Mouse (Mus musculus) limb, embryonic 10.5 days (tissue): ENCODE results near the gene Cnn3. TPM values are rescaled to one million over a fixed set of nuclear protein-coding genes. Genes with fewer than 3 reads are reported as not detected.

Experiments
- DNase-seq: peaks from one replicate; pipeline ENCODE4 v3.0.0-alpha.2; 2017; ENCODE audit warnings: low spot score
- H3K27ac ChIP-seq: fragments of 300-500 bp; sonication (generic); 2 replicates; pipeline ENCODE4 v1.5.1; 2016; ENCODE audit warnings: mild to moderate bottlenecking
- H3K27me3 ChIP-seq: fragments of 300-500 bp; sonication (generic); 2 replicates; pipeline ENCODE4 v1.6.1; 2016; ENCODE audit warnings: low read depth, mild to moderate bottlenecking; ENCODE audit not compliant: poor library complexity, severe bottlenecking
- H3K36me3 ChIP-seq: fragments of 300-500 bp; sonication (generic); 2 replicates; pipeline ENCODE4 v1.6.1; 2016; ENCODE audit warnings: mild to moderate bottlenecking, moderate library complexity
- H3K4me1 ChIP-seq: fragments of 300-500 bp; sonication (generic); 2 replicates; pipeline ENCODE4 v1.6.1; 2016
- H3K4me3 ChIP-seq: fragments of 300-500 bp; sonication (generic); 2 replicates; pipeline ENCODE4 v1.5.1; 2016; ENCODE audit warnings: mild to moderate bottlenecking, moderate library complexity
- H3K9me3 ChIP-seq: fragments of 300-500 bp; sonication (generic); replicated peaks from 2 replicates; pipeline ENCODE4 v1.6.1; 2016; ENCODE audit warnings: mild to moderate bottlenecking
- WGBS: fragments of 180-500 bp; shearing (Covaris S2); methylation state at CpG from one replicate; pipeline ENCODE4 v1.1.7; 2016; 5-methylcytosine and 5-hydroxymethylcytosine counted together
- polyA plus RNA-seq: library from polyadenylated mRNA; unstranded; fragments of >200 nt; fragmentation: Nextera tagmentation; extraction: Ambion mirVana; gene quantifications from 2 replicates; pipeline ENCODE4 v1.2.1, GENCODE M21; 2016

Gene Cnn3
- 697 and 777 TPM in 2 replicates for polyA plus RNA-seq

DNA sequence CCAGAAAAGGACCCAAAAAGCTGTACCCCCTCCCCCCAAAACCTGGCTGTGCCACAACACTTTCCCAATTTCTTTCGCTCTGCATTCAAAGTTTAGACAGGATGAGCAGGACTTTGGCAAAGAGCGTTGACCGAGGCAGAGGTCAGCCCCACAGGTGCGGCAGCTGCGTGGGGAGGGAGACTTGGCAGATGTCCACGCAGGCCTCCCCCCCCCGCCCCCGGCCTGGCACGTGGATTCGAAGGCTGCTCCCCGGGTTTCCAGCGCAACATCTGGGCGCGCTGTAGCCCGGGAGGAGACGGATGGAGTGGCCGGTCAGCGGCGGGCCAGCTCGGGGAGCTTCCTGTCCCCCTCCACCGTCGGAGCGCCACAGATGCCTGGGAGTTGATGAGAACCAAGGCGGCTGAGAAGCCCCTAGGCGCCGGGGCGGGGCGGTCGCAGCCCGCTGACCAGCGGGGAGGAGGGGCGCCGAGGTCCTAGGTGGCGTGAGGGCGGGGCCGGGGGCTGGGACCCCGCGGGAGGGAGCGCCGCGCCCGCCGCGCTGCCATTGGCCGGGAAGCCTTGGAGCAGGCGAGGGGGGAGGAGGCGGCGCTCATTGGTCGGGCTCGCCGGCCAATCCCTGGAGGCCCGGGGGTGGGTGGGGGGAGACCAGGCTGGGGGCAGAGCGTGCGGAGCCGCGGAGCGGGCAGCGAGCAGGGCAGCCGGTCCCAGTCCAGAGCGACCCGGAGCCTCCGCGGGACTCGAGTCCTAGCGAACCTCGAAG is at the start of gene Cnn3:
Gene Cnn3 (plus strand): TSS at position 637 of the 760 bp plus-strand sequence.
- H3K4me3 ChIP-seq = peak within 1 kb of the TSS; percentile 88
- peaks cover 11% of the 10 kb centered on the region for H3K36me3 ChIP-seq
- whole genome bisulfite sequencing = under 1% methylated on average over 66 of the region's 66 CpGs
- H3K27ac ChIP-seq = peak within 1 kb of the TSS; percentile 99
- H3K9me3 ChIP-seq = no peaks in the 10 kb centered on the region
- no peaks in the 10 kb centered on the region for H3K27me3 ChIP-seq
- DNase-seq = peak; percentile 97
- peaks cover 39% of the 10 kb centered on the region for H3K4me1 ChIP-seq

DNA sequence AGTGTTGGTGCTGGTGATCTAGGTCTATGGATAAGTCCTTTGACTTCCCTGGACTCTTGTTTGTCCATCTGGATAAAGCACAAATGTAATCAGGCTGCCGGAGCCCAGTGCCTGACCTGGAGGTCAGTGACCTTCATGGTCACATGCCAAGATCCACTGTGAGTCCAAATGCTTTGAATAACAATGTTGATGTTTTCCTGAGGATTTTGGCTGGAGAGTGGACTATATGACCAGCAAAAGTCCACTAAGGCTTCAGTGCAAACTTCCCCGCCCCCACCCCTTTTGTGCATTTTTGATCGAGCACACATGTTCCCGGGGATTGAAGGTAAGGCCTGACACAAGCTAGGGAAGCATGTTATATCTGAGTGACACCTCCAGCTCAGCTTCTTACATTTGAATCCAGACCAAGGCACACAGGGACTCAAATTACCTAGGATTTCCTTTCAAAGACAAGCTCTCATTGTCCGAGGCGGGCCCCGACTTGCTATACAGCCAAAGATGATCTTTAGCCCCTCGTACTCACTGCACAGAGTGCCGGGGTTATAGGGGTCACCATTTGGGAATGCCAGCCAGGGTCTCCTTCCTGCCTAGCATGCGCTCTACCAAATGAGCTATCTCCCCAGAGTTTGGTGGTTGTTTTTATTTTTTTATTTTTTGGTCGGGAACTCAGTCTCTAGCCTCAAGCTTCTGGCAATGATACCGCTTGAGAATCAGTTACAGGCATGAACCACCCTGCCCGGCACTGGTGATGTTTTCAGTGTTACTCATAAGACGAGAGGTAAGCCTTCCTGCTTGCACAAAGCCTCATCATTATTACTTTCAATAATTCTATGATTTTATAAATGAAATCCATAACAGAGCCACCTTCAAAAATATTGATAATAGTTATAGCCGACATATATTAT is 47.3 kb upstream of the Cnn3 start:
- Histone ChIP-seq H3K36me3 (no peaks in the 10 kb centered on the region), H3K27me3 (no peaks in the 10 kb centered on the region), H3K27ac (no peak overlapping the region), H3K9me3 (no peaks in the 10 kb centered on the region), H3K4me1 (peaks cover 8% of the 10 kb centered on the region), H3K4me3 (no peak overlapping the region)
- no peak for DNase-seq
- WGBS = 67% methylated on average over 15 of the region's 15 CpGs

DNA sequence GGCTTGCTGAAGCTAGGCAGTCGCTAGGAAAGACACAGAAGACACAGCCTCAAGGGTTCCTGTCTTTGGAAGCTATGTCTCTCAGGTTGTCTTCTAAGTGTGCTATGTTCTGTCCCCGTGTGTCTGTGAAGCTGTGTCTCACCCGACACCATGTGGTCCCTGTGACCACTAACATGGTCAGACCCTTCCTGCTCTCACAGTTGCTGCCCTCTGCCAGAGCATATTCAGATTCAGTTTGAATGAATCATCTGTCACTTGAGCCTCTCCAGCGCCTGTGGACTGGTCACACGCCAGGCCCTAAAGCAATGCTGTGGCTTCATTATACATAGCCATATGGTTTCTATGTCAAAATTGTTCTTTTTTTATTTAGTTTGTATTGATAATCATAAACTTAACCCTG is 46.6 kb upstream of the Cnn3 start:
- H3K27me3 ChIP-seq = no peaks in the 10 kb centered on the region
- H3K9me3 ChIP-seq = no peaks in the 10 kb centered on the region
- peaks cover 7% of the 10 kb centered on the region for H3K4me1 ChIP-seq
- 91% methylated on average over 5 of the region's 5 CpGs for WGBS
- H3K36me3 ChIP-seq = no peaks in the 10 kb centered on the region
- no peak overlapping the region for H3K27ac ChIP-seq
- H3K4me3 ChIP-seq = no peak overlapping the region
- no peak for DNase-seq

DNA sequence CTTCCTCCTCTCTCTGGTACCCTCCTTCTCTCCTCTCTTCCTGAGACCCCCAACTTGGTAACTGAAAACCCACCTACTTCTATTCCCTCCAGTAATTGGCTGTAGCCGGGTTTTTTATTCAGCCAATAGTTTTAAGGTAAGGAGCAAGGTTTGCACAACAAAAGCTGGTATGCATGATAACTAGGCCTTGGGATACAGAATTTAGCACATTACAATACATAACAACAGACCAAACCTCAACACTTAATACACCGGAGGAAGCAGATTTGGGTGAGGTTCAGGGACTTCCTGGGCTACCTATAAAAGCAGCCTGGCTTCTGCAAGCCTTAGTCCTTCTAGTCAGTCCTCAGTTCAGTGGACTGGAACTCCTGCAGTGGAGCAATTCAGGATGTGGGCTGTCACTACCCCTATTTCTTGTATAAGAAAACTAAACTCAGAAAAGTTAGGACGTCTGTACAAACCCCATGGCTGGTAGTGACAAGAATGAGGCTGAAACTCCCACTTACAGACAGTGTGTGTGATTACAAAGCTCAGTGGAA is 38.8 kb upstream of the Cnn3 start:
- no peak for DNase-seq
- H3K9me3 ChIP-seq = no peaks in the 10 kb centered on the region
- WGBS = 74% methylated on average over 3 of the region's 3 CpGs
- peaks cover 19% of the 10 kb centered on the region for H3K4me1 ChIP-seq
- H3K27me3 ChIP-seq = no peaks in the 10 kb centered on the region
- no peak overlapping the region for H3K4me3 ChIP-seq
- no peak overlapping the region for H3K27ac ChIP-seq
- no peaks in the 10 kb centered on the region for H3K36me3 ChIP-seq

DNA sequence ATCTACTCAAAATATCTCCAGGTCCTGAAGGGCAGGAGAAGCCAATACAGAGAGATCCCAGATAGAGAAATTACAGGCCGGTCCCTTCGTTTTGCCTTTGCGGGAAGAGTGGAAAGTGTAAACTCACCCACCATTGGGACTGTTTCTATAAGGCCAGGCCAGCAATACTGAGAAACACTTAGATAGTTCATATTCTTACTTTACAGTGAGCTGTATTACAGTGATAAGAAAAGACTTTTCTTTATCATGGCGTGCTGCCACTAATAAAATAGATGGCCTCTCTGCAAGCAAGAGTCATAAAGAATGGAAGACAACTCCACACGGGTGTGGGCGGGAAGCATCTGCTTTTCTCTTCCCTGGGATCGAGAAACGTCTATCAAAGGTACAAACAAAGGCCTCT is 36.9 kb upstream of the Cnn3 start:
- Histone ChIP-seq H3K9me3 (no peaks in the 10 kb centered on the region), H3K27ac (peak overlapping the region; percentile 75), H3K27me3 (no peaks in the 10 kb centered on the region), H3K36me3 (no peaks in the 10 kb centered on the region), H3K4me1 (peaks cover 19% of the 10 kb centered on the region), H3K4me3 (no peak overlapping the region)
- WGBS = 77% methylated on average over 8 of the region's 8 CpGs
- no peak for DNase-seq

DNA sequence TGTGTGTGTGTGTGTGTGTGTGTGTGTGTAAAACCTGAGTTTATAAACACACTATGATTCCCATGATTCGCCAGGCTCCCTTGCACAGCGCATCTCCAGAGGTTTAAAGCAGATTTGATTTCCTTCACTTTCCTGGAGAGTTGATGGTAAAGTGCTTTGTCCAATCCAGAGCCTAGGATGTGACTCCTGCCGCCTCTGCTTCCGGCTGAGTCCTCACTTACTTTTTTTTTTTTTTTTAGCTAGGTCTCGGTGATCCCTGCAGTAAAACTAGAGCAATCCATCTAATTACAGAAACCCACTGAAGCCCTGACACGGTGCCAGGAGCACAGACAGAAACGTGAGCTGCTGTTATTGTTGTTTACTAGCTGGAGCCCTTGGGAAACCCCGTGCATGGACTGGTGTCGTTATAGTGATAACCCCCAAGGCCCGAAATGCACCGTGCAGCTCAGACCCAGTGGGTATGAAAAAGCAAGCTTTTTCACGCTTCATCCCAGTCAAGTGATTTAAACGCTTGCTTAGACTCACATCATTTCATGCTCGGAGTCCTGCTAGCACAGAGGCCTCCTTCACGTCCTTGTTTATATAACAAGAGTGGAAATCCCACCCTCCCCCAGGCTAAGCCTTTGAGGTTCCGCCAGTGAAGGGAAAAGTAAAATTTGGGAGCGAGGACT is 36.3 kb upstream of the Cnn3 start:
- 21% methylated on average over 17 of the region's 17 CpGs for WGBS
- peak overlapping the region; percentile 75 for H3K27ac ChIP-seq
- no peaks in the 10 kb centered on the region for H3K9me3 ChIP-seq
- peak; percentile 49 for DNase-seq
- H3K4me1 ChIP-seq = peaks cover 19% of the 10 kb centered on the region
- peak overlapping the region; percentile 27; the same call in 1 of the 2 replicates for H3K4me3 ChIP-seq
- H3K27me3 ChIP-seq = no peaks in the 10 kb centered on the region
- no peaks in the 10 kb centered on the region for H3K36me3 ChIP-seq

DNA sequence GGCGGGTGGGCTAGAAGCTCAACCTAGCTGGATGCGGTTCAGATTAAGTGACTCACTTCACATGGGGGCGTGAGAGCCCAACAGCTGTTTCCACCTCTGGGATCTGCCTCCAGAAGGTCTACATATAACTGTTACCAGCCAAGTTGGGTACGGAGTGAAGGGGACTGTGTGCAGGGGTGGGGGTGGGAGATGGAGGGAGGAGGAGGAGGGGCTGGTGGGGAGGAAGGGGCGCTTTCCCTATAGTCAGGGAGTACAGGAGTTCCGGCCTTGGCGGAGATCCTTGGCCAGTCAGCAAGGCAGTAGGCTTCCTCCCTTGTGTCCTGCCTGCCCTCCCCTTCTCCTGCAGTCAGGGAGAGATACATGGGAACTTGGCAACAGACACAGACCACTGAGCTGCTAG is 35.6 kb upstream of the Cnn3 start:
- peaks cover 19% of the 10 kb centered on the region for H3K4me1 ChIP-seq
- WGBS = 36% methylated on average over 7 of the region's 7 CpGs
- DNase-seq = no peak
- H3K4me3 ChIP-seq = 0 out of 2 replicates have a peak overlapping the region, but pooled peaks have one; percentile 27
- peak overlapping the region; percentile 75 for H3K27ac ChIP-seq
- no peaks in the 10 kb centered on the region for H3K27me3 ChIP-seq
- H3K36me3 ChIP-seq = no peaks in the 10 kb centered on the region
- H3K9me3 ChIP-seq = no peaks in the 10 kb centered on the region

DNA sequence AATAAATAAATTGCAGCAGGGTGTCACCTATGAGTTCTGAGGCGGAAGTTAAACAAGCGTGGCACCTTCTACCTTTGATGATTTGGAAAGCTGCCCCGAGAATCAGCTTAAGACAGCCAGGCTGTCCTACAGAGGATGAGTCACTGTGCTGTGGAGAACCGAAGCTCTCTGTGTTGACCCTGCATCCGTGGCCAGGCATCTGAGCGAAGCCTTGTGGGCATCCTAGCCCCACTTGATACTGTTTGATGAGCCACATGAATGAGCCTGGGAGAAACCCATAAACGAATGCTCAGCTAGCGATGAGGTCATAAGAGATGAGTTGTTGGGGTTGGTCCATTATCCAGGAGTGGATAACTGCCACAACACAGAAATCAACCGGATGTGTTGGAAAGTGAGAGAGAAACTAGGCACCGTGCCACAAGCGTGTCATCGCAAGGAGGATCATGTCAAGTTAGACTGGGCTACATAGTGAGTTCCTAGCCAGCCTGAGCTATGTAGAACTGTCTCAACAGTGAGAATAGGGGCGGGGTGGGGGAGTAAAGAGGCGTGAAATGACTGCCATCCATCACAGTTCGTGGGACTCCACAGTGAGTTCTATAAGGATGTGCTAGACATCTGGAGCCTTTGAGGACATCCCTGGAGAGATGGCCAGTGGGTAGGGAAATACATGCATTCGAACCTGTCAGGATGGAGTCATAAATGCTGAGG is 30.6 kb upstream of the Cnn3 start:
- Histone ChIP-seq H3K4me1 (peaks cover 12% of the 10 kb centered on the region), H3K36me3 (no peaks in the 10 kb centered on the region), H3K4me3 (no peak overlapping the region), H3K27ac (no peak overlapping the region), H3K9me3 (no peaks in the 10 kb centered on the region), H3K27me3 (no peaks in the 10 kb centered on the region)
- DNase-seq = no peak
- WGBS = 77% methylated on average over 16 of the region's 16 CpGs

DNA sequence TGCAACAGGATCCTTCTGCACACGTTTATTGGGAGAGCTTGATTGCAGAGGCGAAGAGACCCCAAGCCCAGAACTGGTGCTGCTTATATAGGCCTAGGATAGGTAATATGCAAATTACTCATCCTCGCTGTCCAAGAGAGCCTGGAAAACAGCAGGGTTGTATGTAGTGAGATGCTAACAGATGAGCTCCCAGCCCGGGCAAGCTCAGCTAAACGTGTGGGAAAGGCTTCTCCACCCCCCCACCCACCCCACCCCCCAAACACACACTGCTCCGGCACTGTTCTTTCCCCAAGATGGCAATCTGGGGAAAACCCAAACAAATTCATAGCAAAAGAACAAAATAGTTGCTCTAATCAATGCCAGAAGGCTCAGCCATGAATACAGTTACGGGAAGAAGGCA is 29.7 kb upstream of the Cnn3 start:
- no peaks in the 10 kb centered on the region for H3K36me3 ChIP-seq
- no peak overlapping the region for H3K4me3 ChIP-seq
- 70% methylated on average over 7 of the region's 7 CpGs for WGBS
- no peak for DNase-seq
- H3K9me3 ChIP-seq = no peaks in the 10 kb centered on the region
- peaks cover 9% of the 10 kb centered on the region for H3K4me1 ChIP-seq
- H3K27me3 ChIP-seq = no peaks in the 10 kb centered on the region
- H3K27ac ChIP-seq = no peak overlapping the region

DNA sequence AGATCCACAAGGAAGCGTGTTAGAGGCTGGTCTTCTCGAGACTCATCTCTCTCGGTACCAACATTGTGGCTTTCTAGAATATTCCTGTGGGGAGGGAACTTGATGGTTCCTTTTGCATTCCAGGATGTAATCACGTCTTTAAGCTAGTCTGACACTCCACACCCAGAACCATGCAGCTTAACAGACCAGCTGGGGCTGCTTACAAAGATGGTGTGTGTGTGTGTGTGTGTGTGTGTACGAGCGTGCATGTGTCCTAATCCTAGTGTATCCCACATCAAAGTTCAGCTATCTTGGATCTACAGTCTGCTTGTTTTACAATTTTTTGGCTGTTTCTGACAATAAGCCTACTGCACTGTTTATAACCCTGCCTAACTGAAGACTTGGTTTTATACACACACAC is 29.3 kb upstream of the Cnn3 start:
- WGBS = 82% methylated on average over 6 of the region's 6 CpGs
- no peak overlapping the region for H3K4me3 ChIP-seq
- no peaks in the 10 kb centered on the region for H3K36me3 ChIP-seq
- no peaks in the 10 kb centered on the region for H3K9me3 ChIP-seq
- H3K27me3 ChIP-seq = no peaks in the 10 kb centered on the region
- no peak for DNase-seq
- peaks cover 7% of the 10 kb centered on the region for H3K4me1 ChIP-seq
- H3K27ac ChIP-seq = no peak overlapping the region

DNA sequence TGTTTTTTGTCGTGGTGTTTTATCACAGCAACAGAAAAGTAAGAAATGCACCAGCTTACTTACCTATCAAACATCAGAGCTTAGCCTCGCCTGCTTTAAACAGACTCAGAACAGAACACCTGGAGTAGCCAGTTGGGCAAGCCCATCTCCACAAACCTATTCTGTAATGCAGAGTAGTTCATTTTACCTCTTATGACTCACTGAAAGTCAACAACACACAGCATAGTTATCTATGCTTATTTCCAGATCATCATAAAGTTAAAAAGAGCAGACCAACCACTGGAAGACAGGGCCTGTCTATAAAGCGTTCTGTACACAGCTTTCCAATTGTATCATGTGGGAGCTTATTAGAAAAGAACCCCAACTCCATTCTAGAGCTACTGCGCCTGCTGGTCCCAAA is 24.9 kb upstream of the Cnn3 start:
- 86% methylated on average over 4 of the region's 4 CpGs for WGBS
- DNase-seq = no peak
- Histone ChIP-seq H3K27me3 (no peaks in the 10 kb centered on the region), H3K4me3 (no peak overlapping the region), H3K4me1 (no peaks in the 10 kb centered on the region), H3K27ac (no peak overlapping the region), H3K36me3 (no peaks in the 10 kb centered on the region), H3K9me3 (no peaks in the 10 kb centered on the region)

DNA sequence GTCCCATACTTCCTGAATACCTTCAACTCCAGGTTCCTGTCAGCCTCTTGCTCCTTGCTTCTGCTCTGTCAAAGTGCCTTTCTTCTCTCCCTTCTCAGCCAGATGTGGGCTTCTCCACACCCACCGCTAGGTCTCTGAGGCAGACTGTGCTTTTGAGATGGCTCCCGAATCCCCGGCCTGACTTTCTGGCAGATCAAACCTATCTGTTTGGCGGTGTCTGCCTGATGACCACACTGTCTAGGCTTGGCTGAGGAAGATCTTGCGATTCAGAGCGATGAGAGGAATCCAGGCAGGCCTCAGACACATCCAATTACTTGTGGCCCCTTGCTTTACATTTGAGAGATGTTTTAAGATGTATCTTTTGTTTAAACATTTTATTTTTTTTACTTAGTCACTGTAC is 24.2 kb upstream of the Cnn3 start:
- Histone ChIP-seq H3K4me1 (no peaks in the 10 kb centered on the region), H3K27ac (no peak overlapping the region), H3K36me3 (no peaks in the 10 kb centered on the region), H3K9me3 (no peaks in the 10 kb centered on the region), H3K27me3 (no peaks in the 10 kb centered on the region), H3K4me3 (no peak overlapping the region)
- 80% methylated on average over 6 of the region's 6 CpGs for WGBS
- no peak for DNase-seq
